1 mouse cellular context compared by ENCODE assay signal in genomic region chr11:96832973-96833372, GRCm38 (mm10).
TF ChIP-seq lines count a peak whose summit lies in the region.

No protein-coding gene starts in this region.

TF ChIP-seq in CH12.LX, 34 proteins besides CTCF, POLR2A, EP300 and RAD21 (continued from another document):
- TF ChIP-seq SIN3A (IDR thresholded peaks at IDR 0.05; ENCODE audit: low read length) = peak; percentile 74; the same call in 1 of the 2 replicates
- TF ChIP-seq ETS1 (conservative IDR thresholded peaks at IDR 0.05; ENCODE audit: low read depth, low read length) = 0 out of 2 replicates have a peak, but pooled peaks have one; percentile 28
- TF ChIP-seq HCFC1 (IDR thresholded peaks at IDR 0.05; ENCODE audit: low read depth, low read length) = peak; percentile 62
- 0 out of 2 replicates have a peak, but pooled peaks have one; percentile 49 for TF ChIP-seq MYC (IDR thresholded peaks at IDR 0.05; ENCODE audit: low read depth, low read length)
- no peak for TF ChIP-seq MXI1 (IDR thresholded peaks at IDR 0.05; ENCODE audit: low read depth, low read length)
